Mouse (Mus musculus): Measurements from ENCODE around the gene Btbd19. TPM values are rescaled to one million over a fixed set of nuclear protein-coding genes. Genes with fewer than 3 reads are reported as not detected.

Gene Btbd19
- polyA plus RNA-seq, 1 experiment from 2014 or later = 5.1 TPM

DNA sequence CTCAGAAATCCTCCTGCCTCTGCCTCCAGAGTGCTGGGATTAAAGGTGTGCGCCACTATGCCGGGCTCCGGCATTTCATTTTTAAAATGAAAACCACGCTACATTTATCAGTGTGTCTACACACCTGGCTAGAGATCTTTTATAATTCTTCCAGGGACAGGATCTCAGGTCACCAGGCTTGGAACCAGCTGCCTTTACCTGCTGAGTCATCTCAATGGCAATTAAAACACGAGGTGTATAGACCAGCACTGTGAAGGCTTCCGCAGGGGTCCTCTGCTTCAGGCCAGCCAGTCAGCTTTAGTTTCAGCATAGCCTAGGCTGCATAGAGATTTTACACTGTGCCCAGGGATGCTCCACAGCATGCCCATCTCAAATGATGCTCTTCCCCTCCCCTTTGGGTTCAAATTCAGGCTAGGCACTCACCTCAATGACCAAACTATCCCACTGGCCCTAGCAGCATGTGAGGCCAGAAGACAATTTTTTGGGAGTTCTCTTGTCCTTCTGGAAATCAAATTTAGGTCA lies 24.7 kb upstream of the Btbd19 start:
- H3K4me2 ChIP-seq (replicated peaks; ENCODE audit: low read depth, low read length) = no peak overlapping the region
- H3K27ac ChIP-seq (ENCODE audit: low read length) = no peak overlapping the region
- H3K9me3 ChIP-seq (ENCODE audit: low read length) = no peaks in the 10 kb centered on the region
- no peak for ATAC-seq (ENCODE audit: low FRiP score, low TSS enrichment)
- no peaks in the 10 kb centered on the region for H3K27me3 ChIP-seq (ENCODE audit: insufficient read depth, low read length)
- peaks cover 16% of the 10 kb centered on the region for H3K4me1 ChIP-seq (ENCODE audit: insufficient read depth, low read length)
- no peak overlapping the region for H3K9ac ChIP-seq (replicated peaks; ENCODE audit: low read length)
- no peak overlapping the region for H3K4me3 ChIP-seq (ENCODE audit: low read length)
- 91% methylated on average over 6 of the region's 6 CpGs for WGBS
- H3K36me3 ChIP-seq (ENCODE audit: insufficient read depth, low read length) = peaks cover 54% of the 10 kb centered on the region

DNA sequence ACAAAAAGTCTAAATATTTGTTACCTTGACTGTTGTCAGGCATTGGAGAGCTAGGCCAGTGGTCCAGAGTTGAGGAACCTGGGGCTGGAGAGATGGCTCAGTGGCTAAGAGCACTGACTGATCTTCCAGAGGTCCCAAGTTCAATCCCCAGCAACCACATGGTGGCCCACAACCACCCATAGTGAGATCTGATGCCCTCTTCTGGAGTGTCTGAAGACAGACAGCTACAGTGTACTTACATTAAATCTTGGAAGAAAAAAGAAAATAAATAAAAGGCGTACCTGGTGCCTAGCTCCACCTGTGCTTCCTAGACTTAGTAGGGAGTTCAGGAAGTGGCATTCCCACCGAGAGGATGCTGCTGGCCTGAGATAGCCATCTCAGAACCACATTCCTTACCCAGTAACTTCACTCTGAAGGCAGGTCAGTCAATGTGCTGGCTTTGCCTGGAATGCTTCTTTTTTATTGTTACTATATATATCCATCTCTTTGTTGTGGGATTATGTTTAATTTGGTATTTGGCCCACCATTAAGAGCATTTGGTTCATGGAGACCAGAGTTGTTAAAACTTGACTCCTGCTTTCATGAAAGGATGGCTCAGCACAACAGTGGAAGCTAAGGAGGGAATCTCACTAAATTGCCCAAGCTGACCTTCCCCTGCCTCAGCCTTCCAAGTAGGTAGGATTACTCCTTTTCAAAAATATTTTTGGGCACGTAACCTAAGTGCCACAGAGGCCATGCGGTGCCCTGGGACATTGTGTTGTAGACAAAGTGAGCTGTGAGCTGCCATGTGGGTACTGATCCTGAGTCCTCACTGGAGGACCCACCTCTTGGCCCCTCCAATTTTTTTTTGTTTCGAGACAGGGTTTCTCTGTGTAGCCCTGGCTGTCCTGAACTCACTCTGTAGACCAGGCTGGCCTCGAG lies 24.0 kb upstream of the Btbd19 start:
- no peak for ATAC-seq (ENCODE audit: low FRiP score, low TSS enrichment)
- no peak overlapping the region for H3K4me2 ChIP-seq (replicated peaks; ENCODE audit: low read depth, low read length)
- no peak overlapping the region for H3K9ac ChIP-seq (replicated peaks; ENCODE audit: low read length)
- H3K4me1 ChIP-seq (ENCODE audit: insufficient read depth, low read length) = peaks cover 14% of the 10 kb centered on the region
- H3K36me3 ChIP-seq (ENCODE audit: insufficient read depth, low read length) = peaks cover 51% of the 10 kb centered on the region
- H3K27ac ChIP-seq (ENCODE audit: low read length) = no peak overlapping the region
- no peaks in the 10 kb centered on the region for H3K9me3 ChIP-seq (ENCODE audit: low read length)
- H3K27me3 ChIP-seq (ENCODE audit: insufficient read depth, low read length) = no peaks in the 10 kb centered on the region
- no peak overlapping the region for H3K4me3 ChIP-seq (ENCODE audit: low read length)
- WGBS = 76% methylated on average over 6 of the region's 6 CpGs

DNA sequence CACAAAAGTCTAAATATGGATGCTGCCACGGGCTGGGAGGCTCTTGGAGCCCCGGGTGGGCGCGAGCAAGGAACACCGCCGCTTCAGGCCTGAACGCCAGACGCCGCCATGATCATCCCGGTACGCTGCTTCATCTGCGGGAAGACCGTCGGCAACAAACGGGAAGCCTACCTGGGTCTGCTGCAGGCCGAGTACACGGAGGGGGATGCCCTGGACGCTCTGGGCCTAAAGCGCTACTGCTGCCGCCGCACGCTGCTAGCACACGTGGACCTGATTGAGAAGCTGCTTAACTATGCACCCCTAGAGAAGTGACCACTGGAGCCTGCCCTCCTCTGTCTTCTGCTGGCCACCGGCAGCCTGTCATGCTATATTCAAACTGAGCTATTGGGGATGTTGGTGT lies 23.3 kb upstream of the Btbd19 start:
- Histone ChIP-seq H3K36me3 (ENCODE audit: insufficient read depth, low read length) (peaks cover 43% of the 10 kb centered on the region), H3K27me3 (ENCODE audit: insufficient read depth, low read length) (no peaks in the 10 kb centered on the region), H3K4me1 (ENCODE audit: insufficient read depth, low read length) (peaks cover 7% of the 10 kb centered on the region), H3K9me3 (ENCODE audit: low read length) (no peaks in the 10 kb centered on the region), H3K4me2 (replicated peaks; ENCODE audit: low read depth, low read length) (no peak overlapping the region), H3K27ac (ENCODE audit: low read length) (no peak overlapping the region), H3K9ac (replicated peaks; ENCODE audit: low read length) (no peak overlapping the region), H3K4me3 (ENCODE audit: low read length) (no peak overlapping the region)
- 75% methylated on average over 24 of the region's 24 CpGs for WGBS
- ATAC-seq (ENCODE audit: low FRiP score, low TSS enrichment) = no peak

DNA sequence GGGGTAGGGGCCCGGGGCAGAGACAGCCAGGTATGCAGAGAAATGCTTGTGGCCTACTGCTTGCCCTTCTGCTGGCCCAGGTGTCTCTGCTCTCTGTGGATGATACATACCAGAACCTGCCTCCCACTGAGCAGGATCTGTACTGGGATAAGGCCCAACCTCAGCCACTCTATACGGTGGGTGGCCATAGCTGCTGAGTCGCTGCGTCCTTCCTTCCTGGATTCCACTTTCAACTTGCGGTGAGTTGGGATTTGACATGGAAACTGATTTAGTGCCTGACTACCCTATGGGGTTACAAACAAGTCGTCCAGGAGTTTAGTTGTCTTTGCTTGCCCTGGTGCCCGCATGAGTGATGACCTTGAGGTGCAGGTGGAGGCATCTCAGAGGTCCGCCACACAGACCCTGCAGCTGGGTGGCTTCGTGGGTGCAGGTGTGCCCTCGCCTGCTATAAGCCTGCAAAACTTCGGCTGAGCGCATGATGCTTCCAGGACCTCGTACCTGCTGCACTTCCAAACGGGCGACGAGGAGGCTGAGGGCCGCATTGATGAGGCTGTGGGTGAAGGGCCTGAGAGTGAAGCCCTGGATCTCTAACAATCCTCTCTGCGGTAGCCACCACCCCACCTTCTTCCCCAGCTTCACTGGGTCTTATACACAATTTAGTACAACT lies 22.7 kb upstream of the Btbd19 start:
- Histone ChIP-seq H3K4me2 (replicated peaks; ENCODE audit: low read depth, low read length) (no peak overlapping the region), H3K9ac (replicated peaks; ENCODE audit: low read length) (no peak overlapping the region), H3K4me1 (ENCODE audit: insufficient read depth, low read length) (peaks cover 1% of the 10 kb centered on the region; the same call in 1 of the 2 replicates), H3K36me3 (ENCODE audit: insufficient read depth, low read length) (peaks cover 37% of the 10 kb centered on the region), H3K27me3 (ENCODE audit: insufficient read depth, low read length) (no peaks in the 10 kb centered on the region), H3K9me3 (ENCODE audit: low read length) (no peaks in the 10 kb centered on the region), H3K27ac (ENCODE audit: low read length) (no peak overlapping the region), H3K4me3 (ENCODE audit: low read length) (no peak overlapping the region)
- WGBS = 68% methylated on average over 18 of the region's 18 CpGs
- no peak for ATAC-seq (ENCODE audit: low FRiP score, low TSS enrichment)

DNA sequence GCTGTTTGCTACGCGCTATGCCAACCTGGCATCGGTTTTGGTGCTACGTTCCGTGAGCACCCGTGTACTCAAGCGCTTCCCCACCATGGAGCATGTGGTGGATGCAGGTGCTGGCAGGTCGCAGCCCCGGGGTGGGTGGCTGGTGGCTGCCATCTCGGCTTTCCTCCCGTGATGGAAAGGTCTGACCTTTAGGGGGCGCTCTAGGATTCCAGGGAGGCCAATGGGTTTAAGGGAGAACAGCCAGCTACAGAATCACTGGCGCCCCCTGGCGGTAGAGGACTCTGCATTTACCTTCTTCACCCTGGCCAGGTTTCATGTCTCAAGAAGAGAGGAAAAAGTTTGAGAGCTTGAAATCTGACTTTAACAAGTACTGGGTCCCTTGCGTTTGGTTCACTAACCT lies 20.7 kb upstream of the Btbd19 start:
- no peak for ATAC-seq (ENCODE audit: low FRiP score, low TSS enrichment)
- Histone ChIP-seq H3K4me3 (ENCODE audit: low read length) (no peak overlapping the region), H3K27me3 (ENCODE audit: insufficient read depth, low read length) (no peaks in the 10 kb centered on the region), H3K27ac (ENCODE audit: low read length) (no peak overlapping the region), H3K4me1 (ENCODE audit: insufficient read depth, low read length) (peaks cover 5% of the 10 kb centered on the region; the same call in 1 of the 2 replicates), H3K9me3 (ENCODE audit: low read length) (no peaks in the 10 kb centered on the region), H3K9ac (replicated peaks; ENCODE audit: low read length) (no peak overlapping the region), H3K4me2 (replicated peaks; ENCODE audit: low read depth, low read length) (no peak overlapping the region), H3K36me3 (ENCODE audit: insufficient read depth, low read length) (peaks cover 18% of the 10 kb centered on the region)
- 34% methylated on average over 13 of the region's 15 CpGs for WGBS

DNA sequence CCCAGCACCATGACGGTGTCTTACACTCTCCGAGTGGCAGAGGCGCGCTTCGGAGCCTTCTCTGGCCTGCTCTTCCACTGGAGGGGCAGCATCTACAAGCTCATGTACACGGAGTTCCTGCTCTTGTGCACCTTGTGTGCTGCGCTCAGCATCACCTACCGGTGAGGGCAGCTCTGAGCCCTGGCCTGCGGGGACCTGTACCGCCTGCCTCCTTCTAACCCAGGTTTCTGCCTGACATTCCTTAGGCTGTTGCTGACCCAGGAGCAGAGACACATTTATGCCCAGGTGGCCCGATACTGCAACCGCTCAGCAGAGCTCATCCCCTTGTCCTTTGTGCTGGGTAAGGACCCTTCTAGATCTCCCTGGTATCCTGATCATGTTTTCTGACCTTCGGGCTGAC lies 19.7 kb upstream of the Btbd19 start:
- ATAC-seq (ENCODE audit: low FRiP score, low TSS enrichment) = no peak
- H3K4me2 ChIP-seq (replicated peaks; ENCODE audit: low read depth, low read length) = no peak overlapping the region
- no peaks in the 10 kb centered on the region for H3K27me3 ChIP-seq (ENCODE audit: insufficient read depth, low read length)
- H3K36me3 ChIP-seq (ENCODE audit: insufficient read depth, low read length) = peaks cover 9% of the 10 kb centered on the region
- 93% methylated on average over 13 of the region's 13 CpGs for WGBS
- H3K9me3 ChIP-seq (ENCODE audit: low read length) = no peaks in the 10 kb centered on the region
- no peak overlapping the region for H3K27ac ChIP-seq (ENCODE audit: low read length)
- peaks cover 5% of the 10 kb centered on the region; the same call in 1 of the 2 replicates for H3K4me1 ChIP-seq (ENCODE audit: insufficient read depth, low read length)
- no peak overlapping the region for H3K9ac ChIP-seq (replicated peaks; ENCODE audit: low read length)
- H3K4me3 ChIP-seq (ENCODE audit: low read length) = no peak overlapping the region

DNA sequence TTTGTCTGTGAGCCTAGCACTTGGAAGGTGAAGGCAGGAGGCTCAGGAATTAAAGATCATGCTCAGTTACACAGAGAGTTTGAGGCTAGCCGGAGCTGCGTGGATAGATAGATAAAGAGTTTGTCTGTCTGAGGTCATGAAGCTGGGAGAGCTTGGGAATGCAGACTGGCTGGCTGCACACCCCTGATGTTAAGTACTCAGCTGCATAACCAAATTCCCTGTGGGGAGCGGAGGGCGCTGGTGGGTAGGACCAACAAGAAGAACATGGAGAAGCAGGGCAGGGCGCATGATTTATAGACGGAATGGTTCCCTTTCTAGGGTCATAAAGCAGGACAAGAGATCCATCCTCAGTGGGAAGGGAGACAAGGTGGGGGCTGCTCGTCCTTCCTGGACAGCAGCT lies 17.5 kb upstream of the Btbd19 start:
- no peaks in the 10 kb centered on the region for H3K9me3 ChIP-seq (ENCODE audit: low read length)
- H3K4me2 ChIP-seq (replicated peaks; ENCODE audit: low read depth, low read length) = no peak overlapping the region
- ATAC-seq (ENCODE audit: low FRiP score, low TSS enrichment) = no peak
- WGBS = 32% methylated on average over 7 of the region's 7 CpGs
- H3K9ac ChIP-seq (replicated peaks; ENCODE audit: low read length) = 0 out of 2 replicates have a peak overlapping the region, but pooled peaks have one; percentile 18
- H3K27ac ChIP-seq (ENCODE audit: low read length) = no peak overlapping the region
- no peaks in the 10 kb centered on the region for H3K36me3 ChIP-seq (ENCODE audit: insufficient read depth, low read length)
- H3K4me3 ChIP-seq (ENCODE audit: low read length) = no peak overlapping the region
- peaks cover 5% of the 10 kb centered on the region; the same call in 1 of the 2 replicates for H3K4me1 ChIP-seq (ENCODE audit: insufficient read depth, low read length)
- H3K27me3 ChIP-seq (ENCODE audit: insufficient read depth, low read length) = no peaks in the 10 kb centered on the region

DNA sequence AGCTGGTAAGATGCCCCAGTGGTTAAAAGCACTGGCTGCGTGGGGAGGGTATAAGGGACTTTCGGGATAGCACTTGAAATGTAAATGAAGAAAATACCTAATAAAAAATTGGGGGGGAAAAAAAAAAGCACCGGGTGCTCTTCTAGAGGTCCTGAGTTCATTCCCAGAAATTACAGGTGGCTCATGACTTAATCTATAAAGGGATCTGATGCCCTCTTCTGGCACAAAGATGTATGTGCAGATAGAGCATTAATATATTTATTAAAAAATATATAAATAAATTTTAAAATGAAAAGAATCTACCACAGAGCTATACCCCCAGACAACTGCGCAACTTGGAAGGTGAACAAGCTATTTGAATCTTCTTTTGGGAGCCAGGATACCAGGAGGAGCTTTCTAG lies 15.1 kb upstream of the Btbd19 start:
- Histone ChIP-seq H3K4me2 (replicated peaks; ENCODE audit: low read depth, low read length) (no peak overlapping the region), H3K27ac (ENCODE audit: low read length) (no peak overlapping the region), H3K4me3 (ENCODE audit: low read length) (no peak overlapping the region), H3K27me3 (ENCODE audit: insufficient read depth, low read length) (no peaks in the 10 kb centered on the region), H3K9me3 (ENCODE audit: low read length) (no peaks in the 10 kb centered on the region), H3K36me3 (ENCODE audit: insufficient read depth, low read length) (no peaks in the 10 kb centered on the region), H3K9ac (replicated peaks; ENCODE audit: low read length) (no peak overlapping the region), H3K4me1 (ENCODE audit: insufficient read depth, low read length) (peaks cover 5% of the 10 kb centered on the region; the same call in 1 of the 2 replicates)
- 34% methylated on average over 4 of the region's 4 CpGs for WGBS
- ATAC-seq (ENCODE audit: low FRiP score, low TSS enrichment) = no peak

DNA sequence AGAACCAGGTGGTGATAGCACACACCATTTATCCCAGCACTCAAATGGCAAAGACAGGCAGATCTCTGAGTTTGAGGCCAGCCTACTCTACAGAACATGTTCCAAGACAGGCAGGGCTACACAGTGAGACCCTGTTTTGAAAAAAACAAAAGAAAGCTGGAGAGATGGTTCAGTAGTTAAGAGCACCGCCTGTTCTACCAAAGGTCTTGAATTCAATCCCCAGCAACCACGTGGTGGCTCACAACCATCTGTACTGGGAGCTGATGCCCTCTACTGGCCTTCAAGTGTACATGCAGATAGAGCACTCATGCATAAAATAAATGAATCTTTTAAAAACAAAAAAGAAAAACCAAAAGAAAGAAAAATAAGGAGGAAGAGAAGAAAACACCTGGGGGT lies 13.7 kb upstream of the Btbd19 start:
- WGBS = 2% methylated on average over 2 of the region's 2 CpGs
- Histone ChIP-seq H3K9me3 (ENCODE audit: low read length) (no peaks in the 10 kb centered on the region), H3K27me3 (ENCODE audit: insufficient read depth, low read length) (no peaks in the 10 kb centered on the region), H3K27ac (ENCODE audit: low read length) (no peak overlapping the region), H3K4me2 (replicated peaks; ENCODE audit: low read depth, low read length) (no peak overlapping the region), H3K36me3 (ENCODE audit: insufficient read depth, low read length) (no peaks in the 10 kb centered on the region), H3K4me3 (ENCODE audit: low read length) (no peak overlapping the region), H3K9ac (replicated peaks; ENCODE audit: low read length) (no peak overlapping the region), H3K4me1 (ENCODE audit: insufficient read depth, low read length) (peaks cover 6% of the 10 kb centered on the region)
- no peak for ATAC-seq (ENCODE audit: low FRiP score, low TSS enrichment)
